Mouse (Mus musculus): ENCODE data around the gene Hoxb1.

DNA sequence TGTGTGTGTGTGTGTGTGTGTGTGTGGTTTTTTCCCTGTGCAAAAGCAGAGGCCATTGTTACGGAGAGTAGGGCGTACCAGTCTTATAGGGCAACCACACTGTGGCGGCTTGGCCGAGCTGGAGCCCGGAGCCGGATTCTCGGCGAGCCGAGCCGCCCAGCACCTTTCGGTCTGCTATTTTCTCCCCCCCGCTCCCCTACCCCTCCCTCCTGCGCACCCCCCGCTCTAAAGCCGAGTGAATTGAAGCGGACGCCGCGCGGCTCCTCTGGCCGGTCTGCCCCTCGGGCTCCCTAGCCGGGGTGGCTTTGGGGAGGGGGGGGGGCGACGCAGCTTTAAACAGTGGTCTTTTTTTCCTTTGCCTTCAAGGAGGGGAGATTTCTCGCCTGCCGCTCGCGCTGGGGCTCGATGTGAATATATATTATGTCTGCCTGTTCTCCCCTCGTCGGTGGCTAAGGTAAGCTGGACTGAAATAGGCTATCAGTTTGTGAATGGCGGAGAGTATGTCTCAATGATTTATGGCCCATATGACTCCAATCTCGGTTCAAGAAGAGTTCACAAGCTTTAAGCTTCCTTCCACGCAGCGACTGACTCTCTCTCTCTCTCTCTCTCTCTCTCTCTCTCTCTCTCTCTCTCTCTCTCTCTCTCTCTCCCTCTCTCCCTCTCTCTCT, 24.7 kb upstream of the Hoxb1 start:
- no peak for TF ChIP-seq POLR2A (IDR thresholded peaks at IDR 0.05; ENCODE audit: low read depth, low read length)
- no peak for TF ChIP-seq CTCF (IDR thresholded peaks at IDR 0.05; ENCODE audit: extremely low read depth, insufficient read depth, insufficient read length, insufficient replicate concordance)
